ENCODE assay signal across 9 mouse cellular contexts in the genomic region with DNA sequence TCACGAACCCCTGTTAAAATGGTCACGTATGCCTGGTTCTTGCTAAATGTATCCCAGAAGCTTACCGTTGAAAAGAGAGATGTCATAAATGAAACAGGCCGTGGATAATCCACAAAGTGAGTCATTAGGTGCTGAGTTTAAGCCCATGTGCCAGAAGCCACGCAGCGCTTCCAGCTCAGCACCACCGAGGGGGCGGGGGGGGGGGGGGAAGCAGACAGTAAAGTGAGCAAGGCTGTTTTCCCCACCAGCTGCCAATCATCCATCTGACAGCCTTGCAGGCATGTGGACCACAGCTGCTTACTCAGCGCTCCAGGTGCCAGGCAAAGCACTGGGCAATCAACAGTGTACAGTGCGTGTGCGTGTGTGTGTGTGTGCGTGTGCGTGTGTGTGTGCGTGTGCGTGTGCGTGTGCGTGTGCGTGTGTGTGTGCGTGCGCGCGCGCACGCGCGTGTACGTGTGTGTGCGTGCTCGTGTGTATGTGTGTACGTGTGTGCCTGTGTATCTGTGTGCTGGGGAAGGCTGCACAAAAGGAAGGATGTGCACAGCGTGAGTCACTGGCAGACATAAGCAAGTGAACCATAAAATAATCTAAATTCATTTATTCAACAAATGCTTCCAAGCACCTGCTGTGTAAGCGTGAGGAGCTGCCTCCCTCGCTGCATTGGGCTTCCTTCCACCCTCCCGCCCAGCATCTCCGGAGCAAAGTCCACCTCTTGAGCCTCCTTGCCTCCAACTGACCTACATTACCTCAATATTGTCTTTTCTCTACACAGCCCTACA. TPM values are rescaled to one million over a fixed set of nuclear protein-coding genes. Genes with fewer than 3 reads are reported as not detected.
DNase-seq lines count a peak whose midpoint lies in the region; ATAC-seq and TF ChIP-seq lines count a peak whose summit lies in the region.
"Had no signal": no experiment of that assay in that cellular context is flagged by ENCODE, and none has a peak within 500 bp of the region (broad histone marks: within the 10 kb centered on the region; RNA-seq: fewer than 3 reads in every experiment).

No protein-coding gene starts in this region.

- DNase-seq in heart, postnatal 14 days = no peak
- DNase-seq in stomach, postnatal 0 days (ENCODE audit: low spot score) = no peak
- DNase-seq in telencephalon, adult 2 months (ENCODE audit: low read depth, low spot score) = peak; percentile 50
- DNase-seq in ovary, adult 18-20 months (ENCODE audit: low spot score) = no peak
- no peak for DNase-seq in lung, postnatal 25 days (ENCODE audit: low spot score)

- H3K4me3 ChIP-seq in heart, embryonic 12.5 days = no peak overlapping the region
- H3K4me3 ChIP-seq in stomach, embryonic 15.5 days (replicated peaks) = no peak overlapping the region
- no peak overlapping the region for H3K4me3 ChIP-seq in stomach, postnatal 0 days (ENCODE audit: low read depth, low read length)
- no peak overlapping the region for H3K4me3 ChIP-seq in kidney, embryonic 15.5 days (replicated peaks)
- H3K4me3 ChIP-seq: liver, embryonic 13.5 days had no signal

- H3K9ac ChIP-seq in heart, embryonic 12.5 days = no peak overlapping the region
- no peak overlapping the region for H3K9ac ChIP-seq in stomach, embryonic 15.5 days
- H3K9ac ChIP-seq in stomach, postnatal 0 days (ENCODE audit: low read length) = no peak overlapping the region
- no peak overlapping the region for H3K9ac ChIP-seq in kidney, embryonic 15.5 days
- H3K9ac ChIP-seq: liver, embryonic 13.5 days had no signal

- TF ChIP-seq CTCF in stomach, postnatal 0 days (IDR thresholded peaks at IDR 0.05; ENCODE audit: low read depth) = no peak

- no peak overlapping the region for H3K27ac ChIP-seq in heart, embryonic 12.5 days (ENCODE audit: poor library complexity, severe bottlenecking)
- H3K27ac ChIP-seq in stomach, embryonic 15.5 days = no peak overlapping the region
- no peak overlapping the region for H3K27ac ChIP-seq in stomach, postnatal 0 days (replicated peaks)
- no peak overlapping the region for H3K27ac ChIP-seq in kidney, embryonic 15.5 days
- H3K27ac ChIP-seq: liver, embryonic 13.5 days had no signal

- H3K9me3 ChIP-seq in heart, embryonic 12.5 days (replicated peaks) = no peaks in the 10 kb centered on the region
- H3K9me3 ChIP-seq in stomach, embryonic 15.5 days = no peaks in the 10 kb centered on the region
- no peaks in the 10 kb centered on the region for H3K9me3 ChIP-seq in stomach, postnatal 0 days (ENCODE audit: control insufficient read depth, low read length)
- no peaks in the 10 kb centered on the region for H3K9me3 ChIP-seq in kidney, embryonic 15.5 days (replicated peaks)
- H3K9me3 ChIP-seq: liver, embryonic 13.5 days had no signal

- no peak for TF ChIP-seq EP300 in stomach, postnatal 0 days (optimal IDR thresholded peaks at IDR 0.05)

- peaks cover 47% of the 10 kb centered on the region for H3K27me3 ChIP-seq in heart, embryonic 12.5 days (replicated peaks)
- H3K27me3 ChIP-seq in stomach, embryonic 15.5 days (replicated peaks) = peaks cover 22% of the 10 kb centered on the region
- no peaks in the 10 kb centered on the region for H3K27me3 ChIP-seq in stomach, postnatal 0 days (ENCODE audit: control insufficient read depth, insufficient read depth, low read length)
- peaks cover 36% of the 10 kb centered on the region for H3K27me3 ChIP-seq in kidney, embryonic 15.5 days

- no peaks in the 10 kb centered on the region for H3K36me3 ChIP-seq in heart, embryonic 12.5 days
- no peaks in the 10 kb centered on the region for H3K36me3 ChIP-seq in stomach, embryonic 15.5 days
- no peaks in the 10 kb centered on the region for H3K36me3 ChIP-seq in stomach, postnatal 0 days (ENCODE audit: control insufficient read depth, insufficient read depth, low read length)
- H3K36me3 ChIP-seq in kidney, embryonic 15.5 days = no peaks in the 10 kb centered on the region
- H3K36me3 ChIP-seq: liver, embryonic 13.5 days had no signal

- peak overlapping the region; percentile 47 for H3K4me2 ChIP-seq in heart, embryonic 12.5 days
- H3K4me2 ChIP-seq in stomach, embryonic 15.5 days = peak overlapping the region; percentile 32; the same call in 1 of the 2 replicates
- H3K4me2 ChIP-seq in stomach, postnatal 0 days (replicated peaks; ENCODE audit: low read depth) = no peak overlapping the region
- H3K4me2 ChIP-seq in kidney, embryonic 15.5 days = peak overlapping the region; percentile 45; the same call in 1 of the 2 replicates
- H3K4me2 ChIP-seq: liver, embryonic 13.5 days had no signal

- intact Hi-C loops in heart, postnatal 14 days (cut with DNase I) = loop anchor here (1.0 to 10.0 kb wide), 5 partner anchors 114 to 932 kb away; a partner anchor contains a TSS

- H3K4me1 ChIP-seq in heart, embryonic 12.5 days (replicated peaks) = peaks cover 22% of the 10 kb centered on the region
- peaks cover 6% of the 10 kb centered on the region; the same call in 1 of the 2 replicates for H3K4me1 ChIP-seq in stomach, embryonic 15.5 days
- H3K4me1 ChIP-seq in stomach, postnatal 0 days (replicated peaks; ENCODE audit: control insufficient read depth, insufficient read depth) = no peaks in the 10 kb centered on the region
- peaks cover 23% of the 10 kb centered on the region for H3K4me1 ChIP-seq in kidney, embryonic 15.5 days

- WGBS in heart, embryonic 12.5 days = 57% methylated on average over 35 of the region's 35 CpGs
- 55% methylated on average over 34 of the region's 35 CpGs for WGBS in stomach, embryonic 15.5 days
- WGBS in stomach, postnatal 0 days = 49% methylated on average over 35 of the region's 35 CpGs
- 58% methylated on average over 34 of the region's 35 CpGs for WGBS in kidney, embryonic 15.5 days

- ATAC-seq in heart, embryonic 12.5 days (ENCODE audit: insufficient number of reproducible peaks, low FRiP score) = no peak
- no peak for ATAC-seq in stomach, embryonic 15.5 days (ENCODE audit: insufficient read depth, low FRiP score, low read depth)
- no peak for ATAC-seq in stomach, postnatal 0 days (ENCODE audit: low FRiP score, low TSS enrichment)
- peak; percentile 17; the same call in 1 of the 2 replicates for ATAC-seq in kidney, embryonic 15.5 days (replicated peaks; ENCODE audit: low FRiP score)

RNA-seq across cellular contexts. Expression of a gene that starts 31.4 kb away (rescaled TPM):
- 785 and 816 TPM in 2 replicates for polyA plus RNA-seq in heart, embryonic 12.5 days (2016; fragmentation: Nextera tagmentation; extraction: Ambion mirVana)
- 100 to 1,000 TPM; 606 to 649 TPM for total RNA-seq in heart, postnatal 14 days (2021)
- polyA plus RNA-seq in stomach, embryonic 15.5 days (2015; fragmentation: Nextera tagmentation; extraction: Ambion mirVana) = 920 and 985 TPM in 2 replicates
- 1,058 and 1,265 TPM in 2 replicates for polyA plus RNA-seq in stomach, postnatal 0 days (2015; fragmentation: Nextera tagmentation; extraction: Ambion mirVana)
- polyA plus RNA-seq in kidney, embryonic 15.5 days (2015; fragmentation: Nextera tagmentation; extraction: Ambion mirVana) = 1,080 and 1,196 TPM in 2 replicates

RNA-seq across cellular contexts. Expression of a gene that starts 38.3 kb away (rescaled TPM):
- 5.5 and 5.9 TPM in 2 replicates for polyA plus RNA-seq in heart, embryonic 12.5 days (2016; fragmentation: Nextera tagmentation; extraction: Ambion mirVana)
- 10 to 100 TPM; 11.3 to 13.4 TPM for total RNA-seq in heart, postnatal 14 days (2021)
- polyA plus RNA-seq in stomach, embryonic 15.5 days (2015; fragmentation: Nextera tagmentation; extraction: Ambion mirVana) = 15.5 and 17.9 TPM in 2 replicates
- polyA plus RNA-seq in stomach, postnatal 0 days (2015; fragmentation: Nextera tagmentation; extraction: Ambion mirVana) = 12.5 and 14.7 TPM in 2 replicates
- polyA plus RNA-seq in kidney, embryonic 15.5 days (2015; fragmentation: Nextera tagmentation; extraction: Ambion mirVana) = 15.2 and 15.8 TPM in 2 replicates
